Mouse (Mus musculus) kidney, adult 11 months (tissue): ENCODE results near the gene Lrrc42.

Source experiments
- DNase-seq: peaks from one replicate; pipeline ENCODE4 v3.0.0; 2022

Gene Lrrc42

DNA sequence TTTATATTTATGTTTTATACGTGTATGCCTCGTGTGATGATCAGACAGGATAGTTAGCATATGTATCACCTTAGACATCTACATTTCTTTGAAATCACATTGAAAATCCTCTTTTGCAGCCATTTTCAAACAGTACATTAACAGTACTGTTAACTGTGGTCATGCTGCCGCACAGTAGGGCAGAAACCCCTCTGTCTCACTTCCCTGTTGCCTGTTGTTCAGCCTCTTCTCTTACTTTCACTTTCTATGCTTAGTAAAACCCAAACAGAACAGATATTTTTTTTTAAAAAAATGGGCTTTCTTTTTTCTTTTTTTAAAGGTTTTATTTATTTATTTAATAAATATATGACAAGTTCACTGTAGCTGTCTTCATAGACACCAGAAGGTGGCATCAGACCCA lies 59.5 kb downstream of the Lrrc42 start:
- DNase-seq = no peak

DNA sequence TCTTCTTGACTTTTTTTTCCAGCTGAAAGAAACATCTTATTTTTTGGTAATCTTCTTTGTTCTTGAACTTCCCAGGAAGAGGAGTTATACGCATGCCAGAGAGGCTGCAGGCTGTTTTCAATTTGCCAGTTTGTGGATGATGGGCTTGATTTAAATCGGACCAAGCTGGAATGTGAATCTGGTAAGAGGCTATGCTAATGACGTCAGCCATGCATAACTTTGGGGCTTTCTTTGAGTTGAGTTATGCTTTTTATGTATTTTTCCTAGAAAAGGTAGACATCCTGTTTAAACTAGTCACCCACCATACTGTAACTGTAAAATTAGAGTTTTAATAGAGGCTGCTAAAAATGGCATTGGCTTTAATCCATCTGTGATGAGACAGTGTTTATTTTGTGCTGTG lies 67.6 kb downstream of the Lrrc42 start:
- no peak for DNase-seq
